Mouse (Mus musculus) layer of hippocampus, adult 2 months (tissue): ENCODE results near the gene Gm12355. TPM values are rescaled to one million over a fixed set of nuclear protein-coding genes. Genes with fewer than 3 reads are reported as not detected.

ENCODE experiments used
- DNase-seq, 2 experiments: peaks; one replicate each; pipeline ENCODE4 v3.0.0; 2022; ENCODE audit warnings: low spot score in 2 of 2
- H3K27ac ChIP-seq: fragments of 200-600 bp; 2 replicates; pipeline ENCODE4 v1.8.1; 2022
- H3K4me3 ChIP-seq: fragments of 200-600 bp; 2 replicates; pipeline ENCODE4 v1.8.1; 2022; ENCODE audit warnings: mild to moderate bottlenecking
- CTCF ChIP-seq: fragments of 200-600 bp; conservative IDR thresholded peaks from 2 replicates; pipeline ENCODE4 v1.8.1; 2022; ENCODE audit warnings: antibody characterized with exemption, mild to moderate bottlenecking, moderate library complexity
- total RNA-seq, 2 experiments: library from RNA; stranded (reverse); gene quantifications; 2 replicates each; pipeline ENCODE4 v1.2.3; 2021

The Gm12355 gene
- total RNA-seq, 2 experiments from 2014 or later = 11.4 to 11.5 TPM

- H3K27ac ChIP-seq = no peak overlapping the region
- no peak overlapping the region for H3K4me3 ChIP-seq
- DNase-seq = no peak
- TF ChIP-seq CTCF = no peak
Observed at GRCm38 (mm10) chr11:98595955-98596354, 29.5 kb downstream of the Gm12355 start.

DNA sequence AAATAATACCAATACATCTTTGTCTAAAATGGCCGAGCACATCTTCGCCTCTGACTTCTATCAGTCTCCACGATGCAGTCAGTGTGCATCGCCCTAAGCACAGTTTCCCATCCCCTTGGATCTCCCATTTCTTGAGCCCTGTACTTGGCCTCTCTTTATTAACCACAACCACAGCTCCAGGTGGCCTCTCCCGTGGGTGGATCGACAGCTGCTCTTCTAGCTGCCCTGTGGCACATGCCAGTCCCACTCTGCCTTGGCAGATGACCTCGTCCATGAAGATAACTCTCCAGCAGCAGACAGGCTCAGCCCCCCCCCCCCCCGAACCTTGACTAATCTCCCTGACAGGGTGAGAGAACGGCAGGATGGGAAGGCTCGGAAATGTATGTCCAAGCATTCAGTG, 30.0 kb downstream of the Gm12355 start:
- no peak for DNase-seq
- TF ChIP-seq CTCF = no peak
- H3K4me3 ChIP-seq = no peak overlapping the region
- no peak overlapping the region for H3K27ac ChIP-seq

DNA sequence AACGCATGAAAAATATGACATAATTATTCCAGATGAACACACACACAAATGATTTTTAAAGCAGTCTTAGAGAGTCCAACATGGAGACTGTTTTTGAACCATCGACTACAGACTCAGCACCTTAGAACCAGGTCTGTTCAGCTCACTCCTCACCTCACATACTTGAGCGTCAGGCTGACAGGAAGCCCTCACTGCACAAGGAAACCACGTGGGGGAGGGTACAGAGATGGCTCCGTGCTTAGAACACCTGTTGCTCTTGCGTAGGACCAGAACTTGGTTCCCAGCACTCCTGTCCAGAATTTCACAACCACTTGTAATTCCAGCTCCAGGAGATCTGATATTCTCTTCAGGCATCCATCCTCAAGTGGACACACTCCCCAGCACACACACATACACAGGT, 30.4 kb downstream of the Gm12355 start:
- Histone ChIP-seq H3K27ac (no peak overlapping the region), H3K4me3 (no peak overlapping the region)
- TF ChIP-seq CTCF = no peak
- no peak for DNase-seq

GRCm38 (mm10) chr11:98590548-98591445, 34.7 kb downstream of the Gm12355 start:
- H3K4me3 ChIP-seq = no peak overlapping the region
- TF ChIP-seq CTCF = no peak
- H3K27ac ChIP-seq = no peak overlapping the region
- no peak for DNase-seq

GRCm38 (mm10) chr11:98589306-98589705, 36.2 kb downstream of the Gm12355 start:
- no peak for DNase-seq
- no peak for TF ChIP-seq CTCF
- Histone ChIP-seq H3K27ac (no peak overlapping the region), H3K4me3 (no peak overlapping the region)

DNA sequence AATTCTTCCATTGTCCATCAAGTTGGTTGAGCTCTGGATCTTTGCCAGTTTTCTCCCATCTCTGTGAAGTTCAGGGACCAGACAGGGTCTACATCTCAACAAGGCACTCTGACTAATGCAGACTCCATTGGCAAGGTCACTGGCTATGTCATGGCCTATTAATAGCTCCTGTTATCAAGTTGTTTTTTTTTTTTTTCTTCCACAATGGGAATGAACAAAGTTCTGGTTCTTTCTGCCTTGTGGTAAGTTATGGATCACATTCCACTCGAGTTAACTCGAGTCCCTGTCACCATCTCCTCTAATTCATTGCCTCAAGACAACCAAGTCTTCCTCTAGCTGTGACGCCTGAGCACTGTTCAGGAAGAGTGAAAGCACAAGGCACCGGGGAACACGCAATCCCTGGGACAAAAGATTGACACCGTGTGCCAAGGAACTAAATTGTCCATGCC, 36.6 kb downstream of the Gm12355 start:
- Histone ChIP-seq H3K27ac (no peak overlapping the region), H3K4me3 (no peak overlapping the region)
- no peak for DNase-seq
- TF ChIP-seq CTCF = no peak

DNA sequence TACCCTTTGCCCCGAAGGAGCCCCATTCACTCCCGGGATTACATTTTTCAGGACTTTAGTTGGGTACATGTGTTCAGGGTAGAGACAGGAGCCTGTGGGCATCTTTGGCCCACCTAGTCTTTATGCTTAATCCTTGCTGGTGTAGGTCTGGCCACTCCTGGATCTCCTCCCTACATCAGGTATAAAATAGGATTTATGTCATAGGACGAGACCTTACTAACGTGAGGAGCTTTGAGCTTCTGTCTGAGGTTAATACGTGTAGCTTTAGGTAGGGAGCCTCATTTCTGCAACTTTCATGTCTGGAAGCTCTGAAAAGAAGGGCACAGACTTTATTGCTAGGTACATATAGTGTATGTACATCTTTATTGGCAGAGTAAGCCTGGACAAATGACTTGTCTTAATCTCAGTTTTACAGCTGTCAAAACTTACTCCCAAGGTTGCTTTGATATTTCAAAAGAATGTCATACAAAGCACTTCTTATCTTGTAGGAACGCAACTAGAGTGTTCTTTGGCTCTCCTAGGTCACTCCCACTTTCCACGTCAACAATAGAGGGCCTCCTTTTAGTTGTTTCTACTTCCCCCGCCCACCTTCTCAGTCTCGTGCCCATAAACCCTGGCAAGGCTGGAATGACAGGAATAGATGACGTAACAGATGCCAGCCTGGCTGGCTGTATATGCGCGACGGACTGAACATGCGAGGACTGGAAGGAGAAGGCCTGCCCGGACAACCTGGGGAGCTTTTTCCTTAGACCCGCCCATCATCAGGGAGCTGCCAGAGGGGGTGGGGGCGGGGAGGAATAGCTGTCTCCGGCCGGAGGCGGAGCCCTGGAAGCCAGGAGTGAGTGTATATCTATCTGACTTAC, 37.5 kb downstream of the Gm12355 start:
- Histone ChIP-seq H3K4me3 (peak overlapping the region; percentile 93), H3K27ac (peak overlapping the region; percentile 92)

GRCm38 (mm10) chr11:98586892-98587563, 38.4 kb downstream of the Gm12355 start, which contains the start of gene Ormdl3:
TSS of gene Ormdl3 (minus strand) at chr11:98587368.
- peak; percentile 98 to 99 for DNase-seq
- no peak for TF ChIP-seq CTCF
- H3K27ac ChIP-seq = peak within 1 kb of the TSS; percentile 92
- peak within 1 kb of the TSS; percentile 93 for H3K4me3 ChIP-seq

More for the DNA sequence above, 37.5 kb downstream of the Gm12355 start:
- TF ChIP-seq CTCF = no peak
- DNase-seq = peak; percentile 35 to 58

DNA sequence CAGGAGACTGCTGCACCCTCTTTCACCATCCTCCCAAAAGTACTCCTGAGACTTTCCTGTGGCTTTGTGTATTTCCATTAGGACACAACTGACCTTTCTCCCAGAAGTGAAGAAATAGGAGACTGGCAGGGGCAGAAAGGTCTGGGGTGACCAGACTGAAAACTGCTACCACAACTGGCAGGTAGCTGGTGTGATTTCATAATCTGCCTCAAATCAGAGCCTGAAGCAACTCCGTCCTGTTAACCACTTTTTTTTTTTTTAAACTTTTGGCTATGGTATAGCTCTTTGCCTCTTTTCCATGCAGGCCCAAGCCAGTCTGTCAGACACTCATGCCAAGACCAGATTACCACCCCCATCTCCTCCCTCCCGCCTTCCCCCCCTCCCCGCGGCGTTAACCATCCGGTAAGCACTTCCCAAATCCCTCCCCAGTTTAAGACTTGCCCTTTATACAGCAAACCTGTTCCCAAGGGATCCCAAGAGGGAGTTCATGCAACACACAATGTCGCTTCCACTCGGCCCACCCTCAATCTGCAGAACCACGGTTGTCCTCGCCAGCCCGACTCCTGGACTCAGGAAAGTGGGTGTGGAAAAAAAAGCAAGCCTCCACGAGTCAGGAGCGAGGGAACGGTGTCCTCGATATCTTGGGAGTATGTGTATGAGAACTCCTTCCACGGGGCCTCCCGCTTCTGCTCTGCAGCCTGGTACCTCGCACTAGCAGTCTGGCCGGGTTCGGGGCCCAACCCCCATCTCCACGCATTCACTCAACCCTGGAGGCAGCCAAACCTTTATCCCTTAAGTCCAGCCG, 39.2 kb downstream of the Gm12355 start:
- Histone ChIP-seq H3K4me3 (peak overlapping the region; percentile 93), H3K27ac (peak overlapping the region; percentile 92)
- TF ChIP-seq CTCF = no peak
- DNase-seq = no peak

- H3K27ac ChIP-seq = no peak overlapping the region
- no peak for TF ChIP-seq CTCF
- no peak overlapping the region for H3K4me3 ChIP-seq
- DNase-seq = no peak
Observed at GRCm38 (mm10) chr11:98584629-98585177, 40.8 kb downstream of the Gm12355 start.

- DNase-seq = no peak
- TF ChIP-seq CTCF = no peak
- Histone ChIP-seq H3K4me3 (no peak overlapping the region), H3K27ac (no peak overlapping the region)
Observed at GRCm38 (mm10) chr11:98584146-98584545, 41.3 kb downstream of the Gm12355 start.

DNA sequence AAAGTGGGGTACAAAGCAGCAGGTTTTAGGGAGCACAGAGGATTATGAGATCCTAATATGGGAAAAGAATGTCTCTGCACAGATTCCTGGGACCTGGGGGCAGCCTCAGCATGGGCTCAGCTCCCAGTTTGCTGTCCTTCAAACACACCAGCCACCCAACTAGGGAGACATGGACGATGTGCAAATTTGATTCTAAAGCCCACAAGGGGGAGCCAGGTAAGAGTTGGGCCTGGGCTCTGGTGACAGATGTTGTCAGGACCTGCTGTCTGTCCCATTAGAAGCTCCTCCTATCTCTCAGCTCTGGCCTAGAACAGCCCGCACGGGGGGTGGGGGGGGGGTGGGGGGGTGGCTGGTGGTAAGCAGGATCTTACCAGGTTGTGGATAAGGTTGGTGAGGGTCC, 41.9 kb downstream of the Gm12355 start:
- TF ChIP-seq CTCF = peak; percentile 17; the same call in 1 of the 2 replicates
- H3K27ac ChIP-seq = no peak overlapping the region
- no peak overlapping the region for H3K4me3 ChIP-seq
- no peak for DNase-seq
